Mouse (Mus musculus) thymus, adult 2 months (tissue): ENCODE measurements around the gene Erc2.

Source experiments
- CTCF ChIP-seq: fragments of 200-500 bp; IDR thresholded peaks from 2 replicates; pipeline ENCODE4 v1.5.1; 2012; ENCODE audit warnings: mild to moderate bottlenecking, control low read depth, low read length, moderate library complexity, borderline replicate concordance; ENCODE audit not compliant: control insufficient read depth, poor library complexity, insufficient read depth; ENCODE audit errors: extremely low read depth
- POLR2A ChIP-seq: fragments of 200-500 bp; IDR thresholded peaks from 2 replicates; pipeline ENCODE4 v1.6.1; 2012; ENCODE audit warnings: mild to moderate bottlenecking, low read length, control low read depth, moderate library complexity; ENCODE audit not compliant: control insufficient read depth, poor library complexity, insufficient read depth; ENCODE audit errors: extremely low read depth

GRCm38 (mm10) chr14:28093214-28093613, 471.0 kb downstream of the Erc2 start:
- TF ChIP-seq CTCF (no peak), POLR2A (no peak)
